In the genomic region with DNA sequence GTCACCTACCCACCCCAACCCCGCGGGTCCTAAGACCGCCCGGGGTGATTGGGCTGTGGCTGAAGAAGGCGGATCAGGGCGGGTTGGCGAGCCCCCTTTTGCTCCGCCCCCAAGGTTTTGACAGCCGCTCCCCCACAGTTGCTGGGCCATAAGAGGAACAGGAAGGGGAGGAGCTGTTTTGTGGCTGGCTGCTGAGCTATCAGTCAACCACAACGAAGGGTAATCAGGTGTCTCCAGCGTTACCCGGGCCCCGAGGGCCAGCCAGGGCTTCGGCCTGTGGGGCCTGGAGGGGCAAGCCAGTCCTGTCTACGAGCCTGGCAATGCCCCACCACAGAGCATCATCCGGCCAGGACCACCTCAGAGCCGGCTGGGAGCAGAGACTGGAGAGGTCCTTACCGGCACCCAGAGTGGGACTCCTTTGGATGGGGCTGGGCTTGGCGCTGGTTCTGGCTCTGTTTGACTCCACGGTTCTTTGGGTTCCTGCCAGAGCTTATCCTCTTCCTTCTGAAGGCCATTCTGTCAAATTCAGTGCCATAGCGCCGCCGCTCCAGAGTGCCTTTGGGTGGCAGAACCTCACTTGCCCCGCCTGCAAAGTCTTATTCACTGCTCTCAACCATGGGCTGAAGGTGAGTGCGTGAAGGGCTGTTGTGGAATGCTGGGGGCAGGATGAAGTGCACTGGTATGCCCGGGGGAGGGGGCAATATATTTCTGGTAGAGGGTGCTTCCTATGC, we compare ENCODE assay signal across 8 mouse cellular contexts. TPM values are rescaled to one million over a fixed set of nuclear protein-coding genes. Genes with fewer than 3 reads are reported as not detected.
A peak's percentile ranks its signal among the peaks of the same experiment; 100 is the strongest.
DNase-seq lines count a peak whose midpoint lies in the region; ATAC-seq and TF ChIP-seq lines count a peak whose summit lies in the region.

A gene (plus strand): TSS at position 149 of the 731 bp plus-strand sequence.

- H3K4me3 ChIP-seq in embryonic facial prominence, embryonic 13.5 days, result peak within 1 kb of the TSS; percentile 76
- H3K4me3 ChIP-seq in heart, adult 2 months, result peak within 1 kb of the TSS; percentile 82
- peak within 1 kb of the TSS; percentile 52 for H3K4me3 ChIP-seq in limb, embryonic 14.5 days (replicated peaks; ENCODE audit: low read length)
- H3K4me3 ChIP-seq in midbrain, postnatal 0 days (ENCODE audit: low read depth, low read length), result peak within 1 kb of the TSS; percentile 78

- H3K27ac ChIP-seq in embryonic facial prominence, embryonic 13.5 days, result peak within 1 kb of the TSS; percentile 62; the same call in 1 of the 2 replicates
- peak within 1 kb of the TSS; percentile 77 for H3K27ac ChIP-seq in heart, adult 2 months
- 0 out of 2 replicates have a peak within 1 kb of the TSS, but pooled peaks have one; percentile 43 for H3K27ac ChIP-seq in limb, embryonic 14.5 days (replicated peaks; ENCODE audit: low read depth, low read length)
- H3K27ac ChIP-seq in midbrain, postnatal 0 days (ENCODE audit: low read depth, low read length), result peak within 1 kb of the TSS; percentile 78

- intact Hi-C loops in heart, adult 2 months (cut with DNase I), result loop anchor here (2.0 to 10.0 kb wide), 5 partner anchors 26 to 258 kb away; a partner anchor contains a TSS

- peak; percentile 85 for ATAC-seq in embryonic facial prominence, embryonic 13.5 days (ENCODE audit: insufficient number of reproducible peaks, insufficient read depth, low FRiP score, low TSS enrichment, low read depth)
- peak; percentile 92 for ATAC-seq in limb, embryonic 14.5 days (ENCODE audit: low FRiP score, low read depth)
- peak; percentile 91 for ATAC-seq in midbrain, postnatal 0 days (ENCODE audit: low FRiP score)

- peak; percentile 16; the same call in 1 of the 2 replicates for TF ChIP-seq CTCF in heart, adult 2 months (IDR thresholded peaks at IDR 0.05)
- TF ChIP-seq CTCF in midbrain, postnatal 0 days (IDR thresholded peaks at IDR 0.05), result no peak; the same call in 1 of the 2 replicates

- peak; percentile 89 for DNase-seq in 3134 (ENCODE audit: extremely low read depth, insufficient read length, low spot score)
- peak; percentile 92 to 94 for DNase-seq in adrenal gland, postnatal 36 days
- peak; percentile 89 to 94 for DNase-seq in heart, adult 2 months
- peak; percentile 96 for DNase-seq in kidney, adult 9 months
- DNase-seq in limb, embryonic 14.5 days (ENCODE audit: low spot score), result peak; percentile 92
- DNase-seq in midbrain, postnatal 0 days (ENCODE audit: low spot score), result peak; percentile 95
- peak; percentile 71 to 79 for DNase-seq in spleen, postnatal 14 days (ENCODE audit: low spot score in 2 of 2)

- peak; percentile 79 for TF ChIP-seq POLR2A in heart, adult 2 months (IDR thresholded peaks at IDR 0.05; ENCODE audit: insufficient read depth, low read depth, low read length)
- TF ChIP-seq POLR2A in limb, embryonic 14.5 days (IDR thresholded peaks at IDR 0.05; ENCODE audit: borderline replicate concordance, extremely low read depth, insufficient read depth, insufficient read length), result no peak

- no peaks in the 10 kb centered on the region for H3K9me3 ChIP-seq in embryonic facial prominence, embryonic 13.5 days
- no peaks in the 10 kb centered on the region for H3K9me3 ChIP-seq in limb, embryonic 14.5 days (ENCODE audit: control insufficient read depth, low read length)
- H3K9me3 ChIP-seq in midbrain, postnatal 0 days (ENCODE audit: low read length), result no peaks in the 10 kb centered on the region

- peak within 1 kb of the TSS; percentile 80 for H3K9ac ChIP-seq in embryonic facial prominence, embryonic 13.5 days
- peak within 1 kb of the TSS; percentile 94 for H3K9ac ChIP-seq in heart, adult 2 months (ENCODE audit: low read depth, low read length)
- peak within 1 kb of the TSS; percentile 60 for H3K9ac ChIP-seq in limb, embryonic 14.5 days (ENCODE audit: low read depth, low read length, severe bottlenecking)
- peak within 1 kb of the TSS; percentile 84 for H3K9ac ChIP-seq in midbrain, postnatal 0 days (replicated peaks; ENCODE audit: low read length, poor library complexity, severe bottlenecking)

- H3K4me1 ChIP-seq in embryonic facial prominence, embryonic 13.5 days, result peaks cover 17% of the 10 kb centered on the region
- peaks cover 4% of the 10 kb centered on the region for H3K4me1 ChIP-seq in heart, adult 2 months (ENCODE audit: control insufficient read depth, insufficient read depth, low read length)
- H3K4me1 ChIP-seq in limb, embryonic 14.5 days (ENCODE audit: control insufficient read depth, insufficient read depth, low read length), result peaks cover 16% of the 10 kb centered on the region
- peaks cover 15% of the 10 kb centered on the region for H3K4me1 ChIP-seq in midbrain, postnatal 0 days (ENCODE audit: insufficient read depth, low read length)

- H3K36me3 ChIP-seq in embryonic facial prominence, embryonic 13.5 days, result peaks cover 29% of the 10 kb centered on the region
- H3K36me3 ChIP-seq in heart, adult 2 months (ENCODE audit: control insufficient read depth, insufficient read depth, low read length), result no peaks in the 10 kb centered on the region
- H3K36me3 ChIP-seq in limb, embryonic 14.5 days (ENCODE audit: control insufficient read depth, insufficient read depth, low read length), result peaks cover 19% of the 10 kb centered on the region
- H3K36me3 ChIP-seq in midbrain, postnatal 0 days (ENCODE audit: insufficient read depth, low read length), result peaks cover 24% of the 10 kb centered on the region

- H3K79me2 ChIP-seq in heart, adult 2 months (replicated peaks; ENCODE audit: control insufficient read depth, insufficient read depth, low read length), result no peaks in the 10 kb centered on the region

- WGBS in embryonic facial prominence, embryonic 13.5 days, result 4% methylated on average over 26 of the region's 26 CpGs
- 2% methylated on average over 26 of the region's 26 CpGs for WGBS in heart, adult 2 months
- 5% methylated on average over 25 of the region's 26 CpGs for WGBS in limb, embryonic 14.5 days
- WGBS in midbrain, postnatal 0 days, result 5% methylated on average over 26 of the region's 26 CpGs

- H3K27me3 ChIP-seq in embryonic facial prominence, embryonic 13.5 days, result no peaks in the 10 kb centered on the region
- no peaks in the 10 kb centered on the region for H3K27me3 ChIP-seq in heart, adult 2 months (ENCODE audit: control insufficient read depth, insufficient read depth, low read length)
- H3K27me3 ChIP-seq in limb, embryonic 14.5 days (ENCODE audit: control insufficient read depth, insufficient read depth, low read length), result no peaks in the 10 kb centered on the region
- H3K27me3 ChIP-seq in midbrain, postnatal 0 days (ENCODE audit: insufficient read depth, low read length), result no peaks in the 10 kb centered on the region

- TF ChIP-seq EP300 in heart, adult 2 months (IDR thresholded peaks at IDR 0.05; ENCODE audit: insufficient read depth, low read depth, low read length), result no peak; the same call in 1 of the 2 replicates

- H3K4me2 ChIP-seq in embryonic facial prominence, embryonic 13.5 days, result peak within 1 kb of the TSS; percentile 85
- peak within 1 kb of the TSS; percentile 75 for H3K4me2 ChIP-seq in limb, embryonic 14.5 days (replicated peaks; ENCODE audit: low read depth, low read length, severe bottlenecking)
- H3K4me2 ChIP-seq in midbrain, postnatal 0 days (ENCODE audit: low read depth, low read length, poor library complexity, severe bottlenecking), result peak within 1 kb of the TSS; percentile 89

RNA-seq across cellular contexts. Expression of the gene that starts here (rescaled TPM):
- total RNA-seq in adrenal gland, postnatal 36 days (2021), result 10 to 100 TPM; 47.3 to 53.0 TPM
- 36.7 and 37.1 TPM in 2 replicates for polyA plus RNA-seq in embryonic facial prominence, embryonic 13.5 days (2015; fragmentation: Nextera tagmentation; extraction: Ambion mirVana)
- 100 to 1,000 TPM; 154 to 186 TPM for total RNA-seq in heart, adult 2 months (2021)
- polyA plus RNA-seq in heart, adult 2 months (2012; rRNA removed), result 190 and 211 TPM in 2 replicates
- 33.7 and 45.5 TPM in 2 replicates for polyA plus RNA-seq in limb, embryonic 14.5 days (2012; rRNA removed)
- 49.5 and 52.3 TPM in 2 replicates for polyA plus RNA-seq in limb, embryonic 14.5 days (2014; fragmentation: Nextera tagmentation; extraction: Ambion mirVana)
- 162 and 182 TPM in 2 replicates for total RNA-seq in midbrain, postnatal 0 days (2014; rRNA removed)
- 115 and 127 TPM in 2 replicates for polyA plus RNA-seq in midbrain, postnatal 0 days (2015; fragmentation: Nextera tagmentation; extraction: Ambion mirVana)

Comparison
In these comparisons a context has a peak if more than half of its experiments do, and no peak if none do; other contexts are left out.
1. Peak in every context shown above with its lines: DNase-seq, ATAC-seq, H3K4me3 ChIP-seq and H3K27ac ChIP-seq.